Mouse (Mus musculus) neural tube, embryonic 10.5 days (tissue): ENCODE data around the gene Rtp3.

Experiments
- DNase-seq: peaks from one replicate; pipeline ENCODE4 v3.0.0-alpha.2; 2017; ENCODE audit warnings: low spot score; ENCODE audit errors: extremely low spot score

Gene Rtp3

DNA sequence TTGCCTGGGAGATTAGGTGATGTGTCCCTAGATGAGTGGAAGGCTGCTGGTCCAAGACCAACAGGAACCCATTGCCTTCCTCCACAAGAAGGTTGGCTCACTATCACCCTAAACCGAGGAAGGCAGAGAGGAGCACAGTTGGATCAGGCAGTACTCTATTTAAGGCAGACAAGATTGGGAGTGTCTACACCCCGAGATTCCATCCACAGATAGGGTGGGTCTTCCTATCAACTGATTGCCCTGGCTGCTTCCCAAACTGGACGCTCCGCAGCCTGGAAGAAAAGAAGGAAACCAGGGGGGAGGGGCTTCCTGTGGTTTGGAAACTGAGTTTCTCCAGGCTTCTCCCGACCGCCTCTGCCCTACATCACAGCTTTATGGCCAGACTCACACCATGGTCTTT is at the start of gene Rtp3:
Gene Rtp3, minus strand, starts transcription at position 380 of the 400 bp plus-strand sequence.
- DNase-seq = no peak

DNA sequence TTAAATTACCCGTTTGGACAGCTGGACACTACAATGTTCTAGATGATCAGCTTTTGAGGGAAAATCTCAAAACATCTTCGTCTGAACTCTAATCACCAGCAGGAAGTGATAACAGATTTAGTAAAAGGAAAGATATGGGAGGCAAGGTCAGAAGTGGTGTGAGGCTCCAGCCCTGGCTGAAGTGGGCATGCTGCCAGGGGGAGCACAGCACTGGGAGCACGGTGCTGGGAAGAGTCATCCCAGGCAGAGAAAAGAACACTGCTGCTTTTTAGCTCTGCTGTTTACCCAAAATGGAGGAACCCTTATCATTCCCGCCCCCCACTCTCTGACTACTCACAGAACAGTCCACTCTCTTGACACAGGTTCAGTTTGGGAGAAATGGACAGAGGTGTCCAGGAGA is 49.6 kb upstream of the Rtp3 start:
- DNase-seq = no peak

DNA sequence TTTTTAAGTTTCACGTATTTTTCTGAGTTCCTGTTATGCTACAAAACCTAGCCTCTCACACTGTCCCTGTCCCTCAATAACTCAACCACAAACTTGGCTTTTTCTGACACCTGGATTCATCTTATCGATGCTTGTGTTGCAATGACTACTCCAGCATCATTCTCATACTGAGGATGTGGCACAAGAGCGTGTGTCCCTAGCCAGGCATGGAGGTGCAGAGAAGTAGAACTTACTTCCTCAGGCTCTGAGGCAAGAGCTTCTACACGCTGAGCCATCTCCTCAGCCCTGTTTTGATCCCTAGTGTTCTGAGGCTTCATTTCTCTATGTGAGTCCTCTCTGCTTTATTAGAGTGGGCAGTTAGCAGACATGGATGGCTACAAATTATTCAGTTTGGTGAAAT is 43.3 kb upstream of the Rtp3 start:
- no peak for DNase-seq

DNA sequence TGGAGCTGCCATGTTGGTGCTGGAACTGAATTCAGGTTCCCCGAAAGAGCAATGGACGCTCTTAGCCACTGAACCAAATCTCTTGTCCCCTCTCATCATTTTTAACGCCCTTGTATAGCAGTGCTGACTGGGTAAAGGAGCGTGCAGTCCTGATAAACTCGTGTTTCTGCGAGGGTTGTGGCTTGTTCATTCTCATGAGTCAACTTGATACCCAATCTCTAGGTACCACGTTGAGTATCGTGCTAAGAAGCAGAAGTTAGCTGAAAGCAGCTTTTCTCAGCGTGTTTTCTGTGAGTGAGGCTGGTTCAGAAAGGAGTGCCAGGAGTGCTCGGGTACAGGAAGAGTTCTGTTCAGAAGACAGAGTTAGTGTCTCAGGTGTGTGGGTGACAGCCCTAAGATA is 36.4 kb upstream of the Rtp3 start:
- no peak for DNase-seq

DNA sequence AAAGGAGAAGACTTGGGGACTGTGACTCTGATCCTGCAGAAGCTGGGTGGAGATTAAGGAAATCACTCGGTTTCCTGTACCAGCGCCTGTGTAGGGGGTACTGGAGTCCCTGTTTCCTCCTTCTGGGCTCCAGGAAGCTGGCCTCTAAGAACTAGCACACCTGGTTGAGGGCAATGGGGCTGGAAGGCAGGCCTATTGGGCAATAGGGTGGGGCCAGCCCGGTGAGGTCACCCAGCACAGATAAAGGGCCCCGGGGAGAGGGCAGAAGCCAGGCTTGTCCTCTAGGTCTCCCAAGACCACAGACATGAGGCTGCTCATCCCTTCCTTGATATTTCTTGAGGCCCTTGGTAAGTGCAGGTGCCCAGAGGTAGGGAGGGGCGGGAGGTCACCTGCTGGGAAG is 28.6 kb upstream of the Rtp3 start, which contains the start of gene Ltf:
Gene Ltf, plus strand, starts transcription at position 250 of the 400 bp plus-strand sequence.
- no peak for DNase-seq

DNA sequence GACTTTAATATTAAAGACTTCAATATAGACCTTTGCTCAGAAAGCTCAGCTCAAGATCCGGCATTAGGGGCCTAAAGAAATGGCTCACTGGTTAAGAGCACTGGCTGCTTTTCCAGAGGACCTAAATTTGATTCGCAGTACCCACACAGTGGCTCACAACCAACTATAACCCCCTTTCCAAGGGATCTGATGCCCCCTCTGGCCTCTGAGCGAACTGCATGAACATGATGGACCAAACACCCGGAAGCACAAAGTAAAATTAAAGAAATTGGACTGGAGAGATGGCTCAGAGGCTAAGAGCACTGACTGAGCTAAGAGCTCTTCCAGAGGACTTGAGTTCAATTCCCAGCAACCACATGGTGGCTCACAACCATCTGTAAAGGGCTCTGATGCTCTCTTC is 25.3 kb upstream of the Rtp3 start:
- no peak for DNase-seq

DNA sequence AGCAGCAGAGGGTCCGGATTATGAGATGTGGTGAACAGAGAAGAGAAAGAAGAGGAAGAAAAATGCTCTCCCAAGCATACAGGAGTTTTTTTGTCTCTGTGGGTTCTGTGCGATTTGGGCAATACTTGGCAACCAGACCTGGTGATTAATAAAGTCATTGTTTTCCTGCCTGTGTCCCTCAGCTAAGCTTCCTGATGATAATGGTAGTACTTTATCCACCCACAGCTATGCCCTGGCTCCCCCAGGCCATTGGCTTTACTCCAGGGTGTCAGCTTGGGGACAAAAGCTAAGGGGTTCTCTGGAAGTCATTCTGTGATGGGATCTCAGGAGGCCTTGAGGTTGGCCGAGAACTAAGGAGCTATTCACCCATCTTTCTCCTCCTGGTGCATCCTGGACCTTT is 21.7 kb upstream of the Rtp3 start:
- no peak for DNase-seq

DNA sequence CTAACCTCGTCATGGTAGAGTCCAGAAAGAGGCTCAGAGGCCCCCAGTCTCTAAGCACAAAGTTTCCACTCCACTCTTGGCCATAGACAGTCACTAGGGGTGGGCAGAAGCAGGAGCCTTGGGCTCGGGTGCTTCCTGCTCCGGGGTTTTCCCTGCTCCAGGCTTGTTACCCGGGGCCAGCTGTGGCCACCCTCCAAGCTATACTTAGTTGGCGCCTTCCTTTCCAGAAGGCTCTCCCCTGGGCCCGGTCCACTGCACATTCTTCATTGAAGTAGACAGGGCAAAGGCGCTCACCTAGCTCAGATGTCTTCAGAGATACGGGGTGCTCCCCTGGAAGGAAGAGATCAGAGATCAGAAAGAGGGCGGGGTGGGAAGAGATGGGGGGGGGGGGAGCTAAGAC is 21.2 kb upstream of the Rtp3 start:
- no peak for DNase-seq

DNA sequence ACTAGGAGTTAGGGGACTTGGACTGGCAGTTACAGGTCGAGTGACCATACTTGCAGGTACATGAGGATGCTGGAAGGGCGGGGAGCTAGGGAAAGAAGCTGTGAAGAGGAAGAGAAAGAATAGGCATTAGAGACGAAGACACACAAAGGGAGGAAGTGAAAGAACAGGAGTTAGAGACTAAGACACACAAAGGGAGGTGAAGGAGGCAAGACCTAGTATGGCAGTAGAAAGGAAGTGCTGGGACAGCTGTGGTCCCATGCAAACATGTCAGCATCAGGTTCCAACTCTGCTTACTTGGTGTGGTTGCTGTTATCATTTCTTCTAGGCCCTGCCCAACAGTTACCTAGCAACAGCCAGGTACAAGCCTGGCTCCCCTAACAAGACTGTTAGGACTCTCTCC is 19.4 kb upstream of the Rtp3 start:
- no peak for DNase-seq

DNA sequence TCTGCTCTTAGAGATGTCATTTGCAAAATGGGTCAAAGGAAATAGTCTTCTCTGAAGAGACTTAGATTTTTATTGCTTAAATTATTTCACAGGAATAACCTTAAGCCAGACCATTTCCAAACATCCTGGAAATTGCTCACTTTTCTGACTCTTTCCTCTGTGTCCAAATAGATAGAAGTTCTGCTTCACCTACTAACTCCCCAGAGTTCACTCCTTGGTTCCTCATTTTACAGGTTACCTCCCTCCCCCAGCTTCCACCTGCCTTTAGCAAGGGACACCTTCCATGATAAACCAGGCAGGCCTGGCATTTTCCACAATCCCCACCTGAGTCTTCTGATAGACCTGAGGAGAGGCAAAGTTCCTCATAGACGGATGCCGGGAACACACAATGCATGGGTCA is 16.2 kb upstream of the Rtp3 start:
- DNase-seq = no peak

DNA sequence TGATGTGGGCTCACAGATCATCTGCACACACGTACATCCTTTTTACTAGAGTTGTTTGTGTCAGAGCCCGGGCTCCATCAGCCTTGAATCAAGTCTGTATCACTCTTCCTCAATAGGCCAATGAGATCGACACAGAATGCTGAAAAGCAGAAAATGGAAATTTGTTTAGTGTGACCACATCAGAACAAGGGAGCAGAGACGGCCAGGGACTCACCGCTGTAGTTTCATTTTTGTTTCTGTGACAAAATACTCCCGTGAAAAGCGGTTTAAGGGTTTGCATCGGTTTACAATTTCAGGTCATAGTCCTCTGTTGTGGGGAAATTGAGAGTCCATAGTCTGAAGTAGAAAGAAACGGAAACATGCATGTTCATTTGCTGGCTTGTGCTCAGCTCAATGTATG is 12.9 kb upstream of the Rtp3 start:
- no peak for DNase-seq

DNA sequence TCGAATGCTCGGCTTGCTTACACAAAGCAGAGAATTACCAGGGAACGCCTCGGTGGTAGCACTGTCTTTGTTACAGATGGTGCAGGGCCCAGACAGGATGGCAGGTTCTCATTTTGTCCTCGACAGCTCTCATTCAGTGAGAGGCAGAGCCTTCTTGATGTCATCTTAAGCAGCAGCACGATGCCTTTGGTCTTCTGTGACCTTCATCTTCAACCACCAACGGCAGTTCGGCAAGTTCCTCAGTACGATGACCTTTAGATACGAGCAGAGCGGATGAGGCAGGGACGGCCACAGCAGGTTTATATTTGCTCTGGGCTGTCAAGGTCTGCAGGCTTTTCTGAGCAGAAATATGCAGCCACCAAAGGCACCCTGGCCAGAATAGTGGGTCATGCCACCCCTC is 11.2 kb upstream of the Rtp3 start:
- no peak for DNase-seq

DNA sequence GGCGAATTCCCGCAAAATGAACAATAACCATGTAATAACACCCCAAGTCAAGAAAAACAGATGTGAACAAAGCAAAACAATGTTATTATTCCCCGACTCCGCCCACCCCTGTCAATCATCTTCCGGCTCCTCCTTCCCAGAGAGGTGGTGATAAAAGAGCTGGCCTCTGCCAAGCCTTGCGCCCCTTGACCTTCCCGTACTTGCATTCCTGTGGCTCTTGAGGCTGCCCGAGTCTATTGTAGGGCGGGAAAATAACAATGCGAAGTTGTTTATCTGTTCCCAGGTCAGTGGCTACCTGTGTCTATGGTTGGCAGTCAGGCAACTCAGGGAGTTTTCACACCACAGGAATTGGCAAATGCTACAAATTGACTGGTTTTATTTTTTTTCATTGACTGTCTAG is 9.5 kb upstream of the Rtp3 start:
- DNase-seq = no peak

DNA sequence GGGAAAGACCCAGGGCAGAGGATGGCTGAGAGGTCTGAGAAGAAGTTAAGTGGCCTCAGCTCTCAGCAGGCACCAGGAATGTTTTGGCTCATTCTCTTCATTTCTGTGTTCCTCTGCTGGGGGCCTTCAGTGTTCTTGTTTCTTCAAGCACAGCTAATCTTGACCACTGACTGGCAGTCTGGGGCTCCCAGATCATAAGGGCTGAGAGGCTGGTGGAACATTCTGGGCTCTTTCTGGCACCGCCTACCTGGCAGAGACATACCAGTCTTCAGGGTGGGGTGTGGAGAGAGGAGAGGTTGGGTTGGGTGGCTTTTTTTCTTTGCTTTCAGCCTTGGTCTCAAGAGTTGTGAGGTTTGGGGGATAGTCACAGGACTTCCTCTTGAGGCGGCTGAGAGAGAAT is 8.7 kb upstream of the Rtp3 start:
- DNase-seq = no peak

DNA sequence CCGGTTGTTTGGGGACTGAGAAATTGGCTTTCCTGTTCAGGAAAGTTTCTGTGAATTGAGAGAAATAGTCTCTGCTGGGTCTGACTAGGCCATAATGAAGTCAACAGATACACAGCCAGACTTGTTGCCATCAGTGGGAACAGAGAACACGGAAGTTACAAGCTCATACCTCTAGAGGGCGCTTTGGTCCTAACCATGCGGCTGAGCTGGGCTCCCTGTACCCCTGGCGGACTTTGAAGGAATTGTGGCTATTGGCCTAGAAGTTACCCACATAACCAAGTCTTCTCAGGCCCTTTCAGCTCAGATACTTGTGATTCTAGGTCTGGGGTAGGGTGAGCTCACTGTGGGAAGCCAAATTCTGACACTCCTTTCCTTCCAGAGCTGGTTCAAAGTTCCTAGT is 6.9 kb upstream of the Rtp3 start:
- peak; percentile 62 for DNase-seq

DNA sequence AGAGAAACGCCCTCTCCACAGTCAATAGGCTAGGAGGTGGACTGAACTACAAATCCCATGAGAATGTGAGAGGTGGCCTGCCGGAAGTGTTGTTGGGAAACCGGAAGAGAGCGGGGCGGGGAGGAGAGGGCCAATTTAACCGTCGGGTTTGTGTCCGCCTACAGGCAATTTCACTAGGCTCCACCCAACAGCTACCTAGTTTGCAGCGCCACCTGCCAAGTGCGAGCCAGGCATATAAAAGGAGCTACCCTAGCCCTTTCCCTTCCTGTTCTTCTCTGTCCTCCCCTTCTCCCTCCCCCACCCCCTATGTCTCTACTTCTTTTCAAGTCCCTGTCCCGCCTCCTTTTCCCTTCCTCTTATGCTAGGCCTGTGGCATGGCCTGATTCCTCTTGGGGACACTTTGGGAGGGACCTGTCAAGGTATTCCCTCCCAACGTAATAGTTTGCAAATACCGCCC is 4.4 kb upstream of the Rtp3 start:
- peak; percentile 80 for DNase-seq

DNA sequence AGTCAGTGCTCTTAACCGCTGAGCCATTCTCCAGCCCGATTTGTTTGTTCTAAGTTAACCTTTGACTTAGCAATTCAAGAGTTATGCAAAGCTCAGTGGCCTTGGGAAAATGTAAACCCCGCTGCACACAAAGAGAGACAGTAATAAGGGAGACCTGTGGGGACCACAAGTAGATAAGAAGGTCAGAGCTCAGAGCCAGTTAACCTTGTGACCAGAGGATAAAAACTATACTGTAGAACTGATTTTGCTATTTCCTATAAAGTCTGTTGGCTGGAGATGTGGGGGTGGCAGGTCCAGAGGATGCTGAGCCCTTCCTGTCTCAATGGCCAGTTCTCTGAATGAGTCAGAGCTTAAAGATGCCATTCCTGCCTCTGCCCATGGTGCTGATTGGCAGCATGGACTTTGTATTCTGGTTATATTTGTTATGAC is 2.9 kb upstream of the Rtp3 start:
- no peak for DNase-seq

DNA sequence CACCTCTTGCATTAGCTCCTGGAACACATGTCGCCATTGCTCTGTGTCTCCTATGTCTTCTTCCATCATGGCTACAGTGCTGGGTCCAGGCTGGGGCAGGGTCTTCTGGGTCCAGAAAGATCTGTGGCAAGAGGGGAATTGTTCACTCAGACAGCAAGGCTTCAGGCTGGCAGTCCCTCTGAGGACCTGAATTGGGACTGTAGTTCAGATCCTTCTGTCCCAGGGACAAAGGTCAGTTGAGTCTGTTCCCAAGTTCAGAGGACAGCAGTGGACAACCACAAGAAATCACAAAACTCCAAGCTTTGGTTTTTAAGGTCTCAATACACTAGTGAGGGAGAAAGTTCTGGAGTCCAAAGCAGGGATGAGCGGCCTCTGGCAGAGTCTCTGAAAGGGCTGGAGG is 840 bp downstream of the Rtp3 start:
- no peak for DNase-seq

DNA sequence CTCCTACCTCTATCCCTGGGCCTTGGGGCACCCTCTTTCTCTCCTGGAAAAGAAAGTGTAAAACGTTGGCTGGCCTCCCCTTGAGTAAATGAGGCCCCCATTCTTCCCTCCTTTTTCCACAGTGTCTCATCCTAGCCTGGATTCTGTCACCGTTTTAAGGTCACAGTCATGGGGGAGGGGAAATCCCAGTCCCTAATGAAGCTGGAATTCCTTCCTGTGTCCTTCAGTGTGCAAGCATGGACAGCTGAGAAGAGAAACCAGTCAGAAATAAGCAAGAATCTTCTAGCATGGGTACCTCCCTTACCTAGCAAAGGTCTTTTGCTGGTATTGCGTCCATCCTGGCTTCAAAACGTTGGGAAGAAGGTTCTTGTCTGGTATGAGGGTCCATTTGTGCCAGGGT is 1.2 kb downstream of the Rtp3 start:
- DNase-seq = no peak

DNA sequence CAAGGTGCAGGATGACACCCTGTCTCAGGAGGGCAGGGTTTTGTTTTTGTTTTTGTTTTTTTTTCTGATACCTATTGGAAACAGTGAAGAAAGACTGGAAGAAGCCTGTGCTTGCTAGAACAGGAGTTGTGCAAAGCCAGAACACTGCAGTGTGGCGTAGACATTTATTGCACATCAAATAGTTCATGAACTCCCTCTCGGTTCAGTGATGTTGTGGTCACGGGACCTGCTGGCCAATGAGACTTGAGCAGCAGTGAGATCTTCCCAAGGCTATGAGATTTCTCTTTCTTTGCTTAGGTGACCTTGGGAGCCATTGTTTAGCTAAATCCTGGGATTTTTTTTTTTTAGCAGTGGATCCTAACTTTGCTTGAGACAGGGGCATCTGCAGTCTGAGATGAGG is 2.3 kb downstream of the Rtp3 start:
- DNase-seq = no peak

DNA sequence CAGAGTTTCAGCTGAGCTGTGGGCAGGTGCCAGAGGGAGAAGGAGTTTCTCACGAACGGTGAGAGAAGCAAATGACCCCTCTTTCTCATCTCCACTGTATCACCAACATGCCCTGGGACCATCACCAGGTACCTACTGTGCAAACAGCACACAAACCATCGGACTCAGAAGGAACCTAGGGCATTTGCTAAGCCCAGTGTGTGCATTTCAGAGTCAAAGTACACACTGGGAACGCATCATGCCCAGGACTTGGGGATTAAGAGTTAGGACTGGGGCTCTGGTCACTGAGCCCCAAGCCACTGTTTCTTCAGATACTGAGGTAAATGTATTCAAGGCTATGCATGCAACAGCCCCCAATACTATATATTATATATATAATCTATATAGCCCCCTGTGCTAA is 3.1 kb downstream of the Rtp3 start:
- no peak for DNase-seq

DNA sequence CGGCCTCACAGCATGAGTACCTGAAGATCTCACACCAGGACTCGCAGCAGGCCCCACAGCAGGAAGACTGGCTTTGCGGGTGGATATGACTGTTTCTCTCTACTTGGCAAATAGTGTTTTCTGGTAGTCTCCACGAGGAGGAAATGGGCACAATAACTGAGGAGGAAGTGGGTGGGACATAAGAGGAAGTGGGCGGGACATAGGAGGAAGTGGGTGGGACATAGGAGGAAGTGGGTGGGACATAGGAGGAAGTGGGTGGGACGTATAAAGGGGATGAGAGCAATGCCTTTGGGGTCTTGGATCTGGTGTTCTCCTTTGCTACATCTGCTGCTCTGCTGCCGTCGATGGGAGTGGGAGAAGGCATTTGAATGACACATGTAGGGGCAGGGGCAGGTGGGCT is 4.4 kb downstream of the Rtp3 start:
- no peak for DNase-seq

DNA sequence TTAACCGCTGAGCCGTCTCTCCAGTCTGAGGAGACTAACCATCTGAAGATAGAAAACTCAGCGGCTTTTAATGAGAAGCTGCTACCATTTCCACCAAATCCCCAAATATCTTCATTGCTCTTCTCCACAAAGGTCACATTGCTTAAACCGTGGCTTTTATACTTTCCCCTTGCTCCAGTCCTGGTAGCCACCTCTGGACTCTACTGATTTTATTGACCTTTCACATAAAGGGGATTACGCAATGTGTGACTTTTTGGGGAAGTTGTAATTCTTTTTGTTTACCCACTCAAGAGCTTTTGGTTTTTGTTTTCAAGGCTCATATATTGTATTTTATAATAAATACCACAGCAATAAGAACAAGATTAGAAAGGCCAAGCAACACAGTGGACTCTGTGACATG is 4.8 kb downstream of the Rtp3 start:
- no peak for DNase-seq

DNA sequence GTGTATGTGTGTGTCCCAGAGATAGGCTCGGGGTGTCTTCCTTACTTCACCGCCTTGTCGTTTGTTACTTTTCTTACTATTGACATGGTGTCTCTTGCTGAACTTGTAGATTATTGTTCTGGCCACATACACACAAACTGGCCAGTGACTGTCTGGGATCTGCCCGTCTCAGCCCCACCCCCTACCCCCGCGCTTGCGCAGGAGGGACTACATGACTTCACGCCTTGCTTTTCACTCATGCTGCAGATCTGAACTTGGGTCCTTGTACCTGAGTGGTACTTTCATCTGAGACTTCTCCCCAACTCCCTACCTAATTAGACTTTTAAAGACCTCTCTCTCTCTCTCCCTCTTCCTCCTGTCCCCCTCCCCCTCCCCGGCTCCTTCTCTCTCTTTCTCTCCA is 6.3 kb downstream of the Rtp3 start:
- no peak for DNase-seq
